Mouse (Mus musculus) embryo, embryonic 11.5 days (tissue): ENCODE results near the gene Cdr2l.

Source experiments
- DNase-seq: peaks from one replicate; pipeline ENCODE4 v3.0.0-alpha.2; 2012; ENCODE audit warnings: low read depth, low spot score

The Cdr2l gene

DNA sequence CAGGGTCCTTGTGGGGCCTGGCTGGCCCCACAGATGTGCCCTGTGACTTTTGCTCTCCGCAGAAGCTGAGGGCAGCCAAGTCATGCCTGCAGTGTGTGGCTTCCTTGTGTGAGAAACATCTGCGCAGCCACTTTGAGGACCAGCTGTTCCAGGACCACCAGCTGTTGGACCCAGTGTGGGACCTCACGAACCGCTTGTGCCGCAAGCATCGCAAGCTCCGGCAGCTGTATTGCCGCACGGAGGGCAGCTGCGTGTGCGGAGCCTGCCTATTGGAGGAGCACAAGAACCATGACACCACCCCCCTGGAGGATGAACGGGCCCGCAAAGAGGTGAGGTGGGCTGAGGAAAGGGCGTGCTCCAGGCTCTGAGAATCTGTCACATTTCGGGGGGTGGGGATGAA, 59.7 kb downstream of the Cdr2l start:
- no peak for DNase-seq
